Mouse (Mus musculus) stomach, postnatal 0 days (tissue): ENCODE results near the gene Tmem236. TPM values are rescaled to one million over a fixed set of nuclear protein-coding genes. Genes with fewer than 3 reads are reported as not detected.
"Not testable (repeated sequence)": the region's sequence is repeated elsewhere in the genome, so short reads cannot be mapped to it uniquely, and the experiment has no call there.

Source experiments
- ATAC-seq: fragments of 200-750 bp; cut with Nextera tagmentation; 2 replicates; pipeline ENCODE4 v1.8.0; 2017; ENCODE audit not compliant: low FRiP score, low TSS enrichment
- DNase-seq: peaks from one replicate; pipeline ENCODE4 v3.0.0-alpha.2; 2016; ENCODE audit warnings: low spot score
- H3K27ac ChIP-seq: fragments of 300-500 bp; sonication (generic); replicated peaks from 2 replicates; pipeline ENCODE4 v1.5.1; 2014; ENCODE audit warnings: mild to moderate bottlenecking, control low read depth
- H3K27me3 ChIP-seq: fragments of 300-500 bp; sonication (generic); 2 replicates; pipeline ENCODE4 v1.6.1; 2014; ENCODE audit warnings: low read length; ENCODE audit not compliant: control insufficient read depth, insufficient read depth
- H3K36me3 ChIP-seq: fragments of 300-500 bp; sonication (generic); 2 replicates; pipeline ENCODE4 v1.6.1; 2014; ENCODE audit warnings: low read length, mixed read lengths; ENCODE audit not compliant: control insufficient read depth, insufficient read depth
- H3K4me1 ChIP-seq: fragments of 300-500 bp; sonication (generic); replicated peaks from 2 replicates; pipeline ENCODE4 v1.6.1; 2014; ENCODE audit warnings: antibody characterized with exemption; ENCODE audit not compliant: control insufficient read depth, insufficient read depth
- H3K4me2 ChIP-seq: fragments of 300-500 bp; sonication (generic); replicated peaks from 2 replicates; pipeline ENCODE4 v1.6.1; 2014; ENCODE audit warnings: low read depth, mild to moderate bottlenecking, control low read depth, moderate library complexity
- H3K4me3 ChIP-seq: fragments of 300-500 bp; sonication (generic); 2 replicates; pipeline ENCODE4 v1.5.1; 2014; ENCODE audit warnings: low read depth, low read length, control low read depth
- H3K9ac ChIP-seq: fragments of 300-500 bp; sonication (generic); 2 replicates; pipeline ENCODE4 v1.6.1; 2014; ENCODE audit warnings: mild to moderate bottlenecking, low read length, control low read depth, mixed read lengths
- H3K9me3 ChIP-seq: fragments of 300-500 bp; sonication (generic); 2 replicates; pipeline ENCODE4 v1.6.1; 2016; ENCODE audit warnings: low read length; ENCODE audit not compliant: control insufficient read depth
- CTCF ChIP-seq: IDR thresholded peaks from 2 replicates; pipeline ENCODE4 v1.5.1; 2016; ENCODE audit warnings: antibody characterized with exemption, low read depth, mild to moderate bottlenecking, moderate library complexity
- EP300 ChIP-seq: optimal IDR thresholded peaks from 2 replicates; pipeline ENCODE3; 2016; ENCODE audit warnings: antibody characterized with exemption
- WGBS: fragments of 180-500 bp; shearing (Covaris S2); extraction: QIAGEN DNeasy Blood & Tissue Kit; methylation state at CpG from one replicate; pipeline ENCODE4 v1.1.7; 2014; 5-methylcytosine and 5-hydroxymethylcytosine counted together
- polyA plus RNA-seq: library from polyadenylated mRNA; unstranded; fragments of >200 nt; fragmentation: Nextera tagmentation; extraction: Ambion mirVana; gene quantifications from 2 replicates; pipeline ENCODE4 v1.2.1, GENCODE M21; 2015

Gene Tmem236
- polyA plus RNA-seq, 1 experiment from 2014 or later = 0.08 TPM

- no peak for DNase-seq
- H3K4me3 ChIP-seq = no peak overlapping the region
- H3K36me3 ChIP-seq = no peaks in the 10 kb centered on the region
- H3K27me3 ChIP-seq = no peaks in the 10 kb centered on the region
- H3K9ac ChIP-seq = no peak overlapping the region
- no peak for TF ChIP-seq EP300
- no peak for TF ChIP-seq CTCF
- ATAC-seq = peak; percentile 79
- no peak overlapping the region for H3K4me2 ChIP-seq
- no peaks in the 10 kb centered on the region for H3K9me3 ChIP-seq
- H3K27ac ChIP-seq = no peak overlapping the region
- no peaks in the 10 kb centered on the region for H3K4me1 ChIP-seq
- 78% methylated on average over 2 of the region's 2 CpGs for WGBS
These were observed 2.3 kb downstream of the Tmem236 start for GRCm38 (mm10) chr2:14176460-14177193.

GRCm38 (mm10) chr2:14184375-14184774 is 10.1 kb downstream of the Tmem236 start:
- Histone ChIP-seq H3K27ac (no peak overlapping the region), H3K27me3 (no peaks in the 10 kb centered on the region), H3K4me2 (no peak overlapping the region), H3K36me3 (no peaks in the 10 kb centered on the region), H3K9ac (no peak overlapping the region), H3K9me3 (no peaks in the 10 kb centered on the region), H3K4me1 (no peaks in the 10 kb centered on the region), H3K4me3 (no peak overlapping the region)
- TF ChIP-seq CTCF = no peak
- TF ChIP-seq EP300 = no peak
- no peak for ATAC-seq
- no peak for DNase-seq

GRCm38 (mm10) chr2:14190684-14191083 is 16.4 kb downstream of the Tmem236 start:
- Histone ChIP-seq H3K4me1 (no peaks in the 10 kb centered on the region), H3K4me2 (no peak overlapping the region), H3K27me3 (no peaks in the 10 kb centered on the region), H3K9ac (no peak overlapping the region), H3K36me3 (no peaks in the 10 kb centered on the region), H3K4me3 (no peak overlapping the region), H3K9me3 (no peaks in the 10 kb centered on the region), H3K27ac (no peak overlapping the region)
- 86% methylated on average over 4 of the region's 4 CpGs for WGBS
- DNase-seq (no peak), ATAC-seq (no peak)
- TF ChIP-seq EP300 (no peak), CTCF (no peak)

- Histone ChIP-seq H3K36me3 (no peaks in the 10 kb centered on the region), H3K4me1 (no peaks in the 10 kb centered on the region), H3K4me3 (no peak overlapping the region), H3K9ac (no peak overlapping the region), H3K27ac (no peak overlapping the region), H3K9me3 (no peaks in the 10 kb centered on the region), H3K4me2 (no peak overlapping the region), H3K27me3 (no peaks in the 10 kb centered on the region)
- DNase-seq = no peak
- WGBS = 77% methylated on average over 4 of the region's 4 CpGs
- ATAC-seq = no peak
- TF ChIP-seq CTCF (no peak), EP300 (no peak)
These were observed 17.3 kb downstream of the Tmem236 start for GRCm38 (mm10) chr2:14191601-14192000.

GRCm38 (mm10) chr2:14192046-14192445 is 17.7 kb downstream of the Tmem236 start:
- H3K27ac ChIP-seq = no peak overlapping the region
- WGBS = 83% methylated on average over 6 of the region's 6 CpGs
- H3K9ac ChIP-seq = no peak overlapping the region
- TF ChIP-seq EP300 = no peak
- no peak for TF ChIP-seq CTCF
- H3K4me3 ChIP-seq = no peak overlapping the region
- H3K4me1 ChIP-seq = no peaks in the 10 kb centered on the region
- H3K4me2 ChIP-seq = no peak overlapping the region
- ATAC-seq (no peak), DNase-seq (no peak)
- H3K36me3 ChIP-seq = no peaks in the 10 kb centered on the region
- no peaks in the 10 kb centered on the region for H3K27me3 ChIP-seq
- no peaks in the 10 kb centered on the region for H3K9me3 ChIP-seq

GRCm38 (mm10) chr2:14198325-14198903 is 24.1 kb downstream of the Tmem236 start:
- DNase-seq, H3K4me2 ChIP-seq, H3K4me3 ChIP-seq, H3K36me3 ChIP-seq, H3K9me3 ChIP-seq, ATAC-seq, H3K9ac ChIP-seq, H3K27me3 ChIP-seq, H3K4me1 ChIP-seq, H3K27ac ChIP-seq: not testable (repeated sequence)
- WGBS = no CpG with 5 or more reads among the region's 2 CpGs
